Mouse (Mus musculus) cerebellum, adult 2 months (tissue): Measurements from ENCODE around the gene Duxbl1. TPM values are rescaled to one million over a fixed set of nuclear protein-coding genes. Genes with fewer than 3 reads are reported as not detected.
"Not testable (repeated sequence)": the region's sequence is repeated elsewhere in the genome, so short reads cannot be mapped to it uniquely, and the experiment has no call there.

ENCODE experiments used
- DNase-seq, 2 experiments: peaks; one replicate each; pipeline ENCODE4 v3.0.0; 2021
- H3K27ac ChIP-seq: fragments of 200-500 bp; 2 replicates; pipeline ENCODE4 v1.5.1; 2012; ENCODE audit warnings: low read length, control low read depth, inconsistent platforms; ENCODE audit not compliant: insufficient read depth
- H3K27me3 ChIP-seq: fragments of 200-500 bp; 2 replicates; pipeline ENCODE4 v1.6.1; 2012; ENCODE audit warnings: inconsistent platforms, mild to moderate bottlenecking, low read length, moderate library complexity; ENCODE audit not compliant: control insufficient read depth, insufficient read depth
- H3K4me1 ChIP-seq: fragments of 200-500 bp; 2 replicates; pipeline ENCODE4 v1.6.1; 2011; ENCODE audit warnings: low read length; ENCODE audit not compliant: control insufficient read depth, insufficient read depth
- H3K4me3 ChIP-seq: fragments of 200-500 bp; replicated peaks from 2 replicates; pipeline ENCODE3; 2011; ENCODE audit warnings: mild to moderate bottlenecking, low read depth, low read length, control low read depth; ENCODE audit not compliant: insufficient read depth
- WGBS: fragments of 180-500 bp; shearing (Covaris S2); methylation state at CpG from one replicate; pipeline ENCODE4 v1.1.7; 2018; 5-methylcytosine and 5-hydroxymethylcytosine counted together
- polyA plus RNA-seq: library from polyadenylated mRNA; depleted of rRNA; stranded (reverse); fragments of >200 nt; gene quantifications from 2 replicates; pipeline ENCODE4 v1.2.3, GENCODE M21; 2012; rRNA removed

Gene Duxbl1
- 1.2 and 1.6 TPM in 2 replicates for polyA plus RNA-seq

- H3K4me3 ChIP-seq, H3K27me3 ChIP-seq, H3K4me1 ChIP-seq, DNase-seq, H3K27ac ChIP-seq: not testable (repeated sequence)
- no CpG with 5 or more reads among the region's 25 CpGs for WGBS
Measured at GRCm38 (mm10) chr14:25978371-25979241, at the start of gene Duxbl1. Gene Duxbl1 (plus strand): TSS chr14:25978577.

GRCm38 (mm10) chr14:25936867-25937630, 41.3 kb upstream of the Duxbl1 start:
- not testable (repeated sequence) for H3K27ac ChIP-seq, H3K4me3 ChIP-seq, H3K27me3 ChIP-seq, H3K4me1 ChIP-seq, DNase-seq
- no CpG with 5 or more reads among the region's 5 CpGs for WGBS

- not testable (repeated sequence) for H3K4me1 ChIP-seq, H3K27ac ChIP-seq, H3K4me3 ChIP-seq, H3K27me3 ChIP-seq, DNase-seq
- no CpG with 5 or more reads among the region's 8 CpGs for WGBS
Measured at GRCm38 (mm10) chr14:25938004-25938403, 40.4 kb upstream of the Duxbl1 start, which contains the start of gene Cphx1. Gene Cphx1 (plus strand): TSS chr14:25938304.

GRCm38 (mm10) chr14:25957861-25958260, 20.5 kb upstream of the Duxbl1 start:
- not testable (repeated sequence) for H3K27ac ChIP-seq, H3K27me3 ChIP-seq, H3K4me1 ChIP-seq, H3K4me3 ChIP-seq, DNase-seq
- no CpG with 5 or more reads among the region's 3 CpGs for WGBS

GRCm38 (mm10) chr14:25979242-25979941, 1.0 kb downstream of the Duxbl1 start:
- WGBS, result 7% methylated on average over 7 of the region's 13 CpGs
- H3K27me3 ChIP-seq, H3K4me1 ChIP-seq, DNase-seq, H3K27ac ChIP-seq, H3K4me3 ChIP-seq: not testable (repeated sequence)

DNA sequence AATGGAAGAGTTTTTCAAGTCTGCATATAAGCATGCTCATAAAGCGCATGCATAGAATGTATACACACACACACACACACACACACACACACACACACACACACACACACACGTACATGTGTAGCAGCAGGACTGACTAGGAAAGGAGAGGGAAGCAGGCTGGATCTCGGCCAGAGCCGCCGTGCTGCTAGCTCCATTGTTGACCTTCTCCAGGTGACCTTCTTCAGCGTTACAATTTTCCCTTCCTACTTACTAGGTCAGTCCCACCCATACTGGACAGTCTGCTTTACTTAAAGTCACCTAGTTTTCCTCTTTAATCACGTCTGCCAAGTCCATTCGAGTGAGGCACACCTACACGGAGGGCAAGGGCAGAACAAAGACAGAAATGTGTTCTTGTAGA, 3.5 kb downstream of the Duxbl1 start:
- DNase-seq, H3K27ac ChIP-seq, H3K27me3 ChIP-seq, H3K4me3 ChIP-seq, H3K4me1 ChIP-seq: not testable (repeated sequence)
- 63% methylated on average over 7 of the region's 9 CpGs for WGBS

DNA sequence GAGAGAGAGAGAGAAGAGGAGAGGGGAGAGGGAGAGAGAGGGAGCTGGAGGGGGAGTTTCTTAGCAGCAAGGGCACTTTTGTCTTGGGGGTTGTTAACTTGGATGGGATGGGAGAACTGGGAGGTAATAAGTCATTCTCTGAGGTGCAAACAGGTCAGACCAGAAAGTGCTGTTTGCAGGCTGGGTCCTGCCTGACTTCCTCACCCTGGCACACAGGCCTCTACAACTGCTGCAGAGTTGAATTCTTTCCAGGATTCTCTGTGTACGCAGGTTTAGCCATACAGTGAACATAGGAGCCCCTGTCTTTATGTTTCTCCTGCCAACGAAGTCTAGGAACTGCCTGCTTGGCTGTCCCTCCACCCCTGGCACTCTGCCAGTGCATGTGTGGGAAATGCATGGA, 29.1 kb downstream of the Duxbl1 start:
- not testable (repeated sequence) for DNase-seq, H3K4me1 ChIP-seq, H3K27ac ChIP-seq, H3K4me3 ChIP-seq, H3K27me3 ChIP-seq
- WGBS, result no CpG with 5 or more reads among the region's 2 CpGs

DNA sequence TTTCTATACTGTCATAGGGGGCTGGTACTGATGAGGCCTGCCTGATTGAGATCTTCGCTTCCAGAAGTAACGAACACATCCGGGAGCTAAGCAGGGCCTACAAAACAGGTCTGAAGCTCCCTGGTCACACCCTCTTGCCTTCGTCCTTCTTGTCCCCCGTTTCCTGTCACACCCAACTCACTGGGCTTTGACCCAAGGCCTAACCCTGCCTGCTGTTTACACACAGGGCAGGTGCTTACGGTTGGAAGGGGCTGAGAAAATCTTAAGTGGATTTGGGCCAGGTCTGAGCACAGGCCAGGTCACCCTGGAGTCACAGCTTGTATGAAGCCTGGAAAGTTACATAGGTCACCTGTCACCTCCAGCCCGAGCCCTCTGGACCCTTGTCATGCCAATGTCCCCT, 38.0 kb downstream of the Duxbl1 start:
- no CpG with 5 or more reads among the region's 7 CpGs for WGBS

DNA sequence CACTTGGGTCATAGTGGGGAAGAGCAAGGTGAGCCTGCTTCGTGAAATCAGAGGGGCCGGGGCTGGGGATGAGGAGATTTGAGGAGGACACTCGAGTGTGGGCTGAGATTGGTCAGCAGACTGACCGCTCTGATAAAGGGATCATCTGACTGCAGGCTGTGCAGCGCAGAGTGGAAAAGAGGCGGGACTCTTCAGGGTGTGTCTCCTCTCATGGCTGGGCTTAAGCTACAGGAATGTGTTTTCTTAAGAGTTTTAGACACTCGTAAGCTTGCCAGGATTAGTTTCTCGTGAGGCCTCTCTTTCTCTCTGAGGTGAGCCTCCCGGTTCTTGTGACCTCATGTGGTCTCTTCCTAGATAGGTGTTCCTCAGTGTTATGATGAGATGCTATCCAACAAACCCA, 43.2 kb downstream of the Duxbl1 start:
- DNase-seq, H3K27ac ChIP-seq, H3K4me1 ChIP-seq, H3K27me3 ChIP-seq, H3K4me3 ChIP-seq: not testable (repeated sequence)
- WGBS, result no CpG with 5 or more reads among the region's 9 CpGs

More for the DNA sequence above, 38.0 kb downstream of the Duxbl1 start:
- not testable (repeated sequence) for H3K27me3 ChIP-seq, H3K4me1 ChIP-seq, H3K4me3 ChIP-seq, H3K27ac ChIP-seq, DNase-seq

- not testable (repeated sequence) for H3K27ac ChIP-seq, H3K4me1 ChIP-seq, H3K4me3 ChIP-seq, H3K27me3 ChIP-seq, DNase-seq
- WGBS, result no CpG with 5 or more reads among the region's 6 CpGs
Measured at GRCm38 (mm10) chr14:26022831-26023230, 44.5 kb downstream of the Duxbl1 start.

- DNase-seq, H3K27me3 ChIP-seq, H3K4me3 ChIP-seq, H3K27ac ChIP-seq, H3K4me1 ChIP-seq: not testable (repeated sequence)
- WGBS, result no CpG with 5 or more reads among the region's 12 CpGs
Measured at GRCm38 (mm10) chr14:26025653-26026052, 47.3 kb downstream of the Duxbl1 start.

- H3K4me3 ChIP-seq, DNase-seq, H3K4me1 ChIP-seq, H3K27ac ChIP-seq, H3K27me3 ChIP-seq: not testable (repeated sequence)
- WGBS, result no CpG with 5 or more reads among the region's 3 CpGs
Measured at GRCm38 (mm10) chr14:26034364-26034763, 56.0 kb downstream of the Duxbl1 start.
